ENCODE assay signal across 17 mouse cellular contexts in the genomic region with DNA sequence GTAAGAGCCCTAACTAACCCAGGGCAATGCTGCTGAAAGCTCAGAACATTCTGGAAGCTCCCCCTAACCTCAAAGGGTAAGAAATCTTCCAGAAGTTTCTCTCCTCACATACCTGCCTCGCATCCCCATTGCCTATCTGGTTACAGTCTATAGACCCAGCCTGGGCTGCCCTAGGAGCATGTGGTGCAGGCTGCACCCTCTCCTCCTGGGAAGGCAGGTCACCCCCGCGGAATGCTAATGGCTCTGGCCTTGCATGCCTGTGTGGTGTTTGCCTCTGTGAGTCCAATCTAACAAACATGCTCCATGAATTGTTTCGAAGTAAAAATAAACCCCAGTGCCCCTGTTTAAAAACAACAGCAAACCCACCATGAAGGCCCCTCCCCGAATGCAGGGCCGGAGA.
A peak's percentile ranks its signal among the peaks of the same experiment; 100 is the strongest.
DNase-seq lines count a peak whose midpoint lies in the region; ATAC-seq and TF ChIP-seq lines count a peak whose summit lies in the region.
"Had no signal": no experiment of that assay in that cellular context is flagged by ENCODE, and none has a peak within 500 bp of the region (broad histone marks: within the 10 kb centered on the region; RNA-seq: fewer than 3 reads in every experiment).

No protein-coding gene starts in this region.

- WGBS in embryonic facial prominence, embryonic 10.5 days, result 73% methylated on average over 6 of the region's 6 CpGs
- 31% methylated on average over 6 of the region's 6 CpGs for WGBS in forebrain, embryonic 12.5 days
- 25% methylated on average over 6 of the region's 6 CpGs for WGBS in hindbrain, embryonic 14.5 days
- 37% methylated on average over 6 of the region's 6 CpGs for WGBS in midbrain, embryonic 14.5 days
- 62% methylated on average over 6 of the region's 6 CpGs for WGBS in lung, adult 2 months

- no peak for TF ChIP-seq CTCF in lung, adult 2 months (IDR thresholded peaks at IDR 0.05; ENCODE audit: insufficient read depth, low read length)

- TF ChIP-seq POLR2A in lung, adult 2 months (IDR thresholded peaks at IDR 0.05; ENCODE audit: borderline replicate concordance, extremely low read depth, low read depth, low read length), result no peak

- peak; percentile 56; the same call in 1 of the 2 replicates for ATAC-seq in forebrain, embryonic 12.5 days (ENCODE audit: low FRiP score)
- no peak; the same call in 1 of the 2 replicates for ATAC-seq in hindbrain, embryonic 14.5 days (ENCODE audit: low FRiP score)
- ATAC-seq in midbrain, embryonic 14.5 days (ENCODE audit: low FRiP score, low TSS enrichment), result peak; percentile 57; the same call in 1 of the 2 replicates
- no peak for ATAC-seq in megakaryocyte progenitor cell, adult 5-6 weeks (replicated peaks; ENCODE audit: poor library complexity)
- ATAC-seq: CD4-positive, CD25-positive, alpha-beta regulatory T cell, adult 4 months; liver, embryonic 12.5 days had no signal

- no peak overlapping the region for H3K9ac ChIP-seq in forebrain, embryonic 12.5 days
- H3K9ac ChIP-seq in hindbrain, embryonic 14.5 days, result no peak overlapping the region
- no peak overlapping the region for H3K9ac ChIP-seq in midbrain, embryonic 14.5 days (replicated peaks; ENCODE audit: low read length)
- H3K9ac ChIP-seq: intestine, embryonic 15.5 days; kidney, embryonic 15.5 days; liver, embryonic 12.5 days; lung, embryonic 15.5 days had no signal

- H3K27ac ChIP-seq in embryonic facial prominence, embryonic 10.5 days (replicated peaks), result peak overlapping the region; percentile 36; the same call in 1 of the 2 replicates
- H3K27ac ChIP-seq in forebrain, embryonic 12.5 days, result peak overlapping the region; percentile 89
- H3K27ac ChIP-seq in hindbrain, embryonic 14.5 days, result peak overlapping the region; percentile 45; the same call in 1 of the 2 replicates
- H3K27ac ChIP-seq in midbrain, embryonic 14.5 days (replicated peaks; ENCODE audit: low read depth, low read length), result peak overlapping the region; percentile 83
- H3K27ac ChIP-seq: intestine, embryonic 15.5 days; kidney, embryonic 15.5 days; layer of hippocampus, adult 2 months; liver, embryonic 12.5 days; lung, embryonic 15.5 days had no signal

- H3K27me3 ChIP-seq in embryonic facial prominence, embryonic 10.5 days (replicated peaks; ENCODE audit: low read depth, poor library complexity, severe bottlenecking), result peaks cover 28% of the 10 kb centered on the region
- no peaks in the 10 kb centered on the region for H3K27me3 ChIP-seq in forebrain, embryonic 12.5 days
- 0 out of 2 replicates have a peak, but pooled peaks cover 3% of the 10 kb centered on the region for H3K27me3 ChIP-seq in hindbrain, embryonic 14.5 days (ENCODE audit: control insufficient read depth, insufficient read depth, low read length)
- H3K27me3 ChIP-seq in midbrain, embryonic 14.5 days (ENCODE audit: control insufficient read depth, insufficient read depth, low read length), result no peaks in the 10 kb centered on the region
- H3K27me3 ChIP-seq: intestine, embryonic 15.5 days had no signal

- no peak for DNase-seq in embryonic facial prominence, embryonic 10.5 days (ENCODE audit: low spot score)
- no peak for DNase-seq in hindbrain, embryonic 14.5 days (ENCODE audit: low spot score)
- DNase-seq in midbrain, embryonic 14.5 days, result peak; percentile 35
- no peak for DNase-seq in lung, adult 2 months
- no peak for DNase-seq in urinary bladder, postnatal 4 days (ENCODE audit: low spot score in 2 of 2)
- DNase-seq: gastrocnemius, postnatal 25 days had no signal

- no peak overlapping the region for H3K4me3 ChIP-seq in embryonic facial prominence, embryonic 10.5 days
- no peak overlapping the region for H3K4me3 ChIP-seq in forebrain, embryonic 12.5 days (replicated peaks)
- no peak overlapping the region for H3K4me3 ChIP-seq in hindbrain, embryonic 14.5 days (replicated peaks; ENCODE audit: low read length)
- no peak overlapping the region for H3K4me3 ChIP-seq in midbrain, embryonic 14.5 days (replicated peaks; ENCODE audit: low read depth, low read length)
- H3K4me3 ChIP-seq in lung, adult 2 months (replicated peaks; ENCODE audit: extremely low read depth, low read depth, low read length), result no peak overlapping the region
- H3K4me3 ChIP-seq: heart, embryonic 10.5 days; intestine, embryonic 15.5 days; kidney, embryonic 15.5 days; layer of hippocampus, adult 2 months; liver, embryonic 12.5 days; lung, embryonic 15.5 days; myocyte had no signal

- no peak overlapping the region for H3K4me2 ChIP-seq in forebrain, embryonic 12.5 days
- no peak overlapping the region for H3K4me2 ChIP-seq in hindbrain, embryonic 14.5 days (replicated peaks)
- no peak overlapping the region for H3K4me2 ChIP-seq in midbrain, embryonic 14.5 days (ENCODE audit: low read length)
- H3K4me2 ChIP-seq: intestine, embryonic 15.5 days; kidney, embryonic 15.5 days; liver, embryonic 12.5 days; lung, embryonic 15.5 days had no signal

- H3K9me3 ChIP-seq in embryonic facial prominence, embryonic 10.5 days, result no peaks in the 10 kb centered on the region
- H3K9me3 ChIP-seq in forebrain, embryonic 12.5 days, result no peaks in the 10 kb centered on the region
- no peaks in the 10 kb centered on the region for H3K9me3 ChIP-seq in hindbrain, embryonic 14.5 days (ENCODE audit: control insufficient read depth, low read length)
- no peaks in the 10 kb centered on the region for H3K9me3 ChIP-seq in midbrain, embryonic 14.5 days (ENCODE audit: control insufficient read depth, low read length)
- H3K9me3 ChIP-seq: G1E; heart, embryonic 10.5 days; intestine, embryonic 15.5 days; kidney, embryonic 15.5 days; liver, embryonic 12.5 days; lung, embryonic 15.5 days had no signal

- no peaks in the 10 kb centered on the region for H3K36me3 ChIP-seq in embryonic facial prominence, embryonic 10.5 days (replicated peaks)
- no peaks in the 10 kb centered on the region for H3K36me3 ChIP-seq in forebrain, embryonic 12.5 days (replicated peaks)
- H3K36me3 ChIP-seq in hindbrain, embryonic 14.5 days (replicated peaks; ENCODE audit: control insufficient read depth, insufficient read depth), result no peaks in the 10 kb centered on the region
- H3K36me3 ChIP-seq in midbrain, embryonic 14.5 days (ENCODE audit: control insufficient read depth, insufficient read depth, low read length), result no peaks in the 10 kb centered on the region
- H3K36me3 ChIP-seq: G1E; heart, embryonic 10.5 days; intestine, embryonic 15.5 days; kidney, embryonic 15.5 days; liver, embryonic 12.5 days; lung, embryonic 15.5 days had no signal

- peaks cover 81% of the 10 kb centered on the region for H3K4me1 ChIP-seq in embryonic facial prominence, embryonic 10.5 days
- H3K4me1 ChIP-seq in forebrain, embryonic 12.5 days, result peaks cover 60% of the 10 kb centered on the region
- H3K4me1 ChIP-seq in hindbrain, embryonic 14.5 days (replicated peaks; ENCODE audit: control insufficient read depth, insufficient read depth, low read length), result peaks cover 25% of the 10 kb centered on the region
- peaks cover 44% of the 10 kb centered on the region for H3K4me1 ChIP-seq in midbrain, embryonic 14.5 days (ENCODE audit: control insufficient read depth, insufficient read depth, low read length)
- H3K4me1 ChIP-seq in lung, adult 2 months (ENCODE audit: control insufficient read depth, insufficient read depth, low read length), result no peaks in the 10 kb centered on the region
- H3K4me1 ChIP-seq: lung, embryonic 15.5 days had no signal

Comparison
In these comparisons a context has a peak if more than half of its experiments do, and no peak if none do; other contexts are left out.
1. H3K27ac ChIP-seq: peak in every context shown above with its lines; median percentile 89 in forebrain, embryonic 12.5 days; 83 in midbrain, embryonic 14.5 days; 45 in hindbrain, embryonic 14.5 days; 36 in embryonic facial prominence, embryonic 10.5 days.
2. ATAC-seq: peak in forebrain, embryonic 12.5 days (single experiment) and midbrain, embryonic 14.5 days (single experiment); none in hindbrain, embryonic 14.5 days (single experiment) and megakaryocyte progenitor cell, adult 5-6 weeks (single experiment).